Mouse (Mus musculus): ENCODE data around the gene Zfp775.

The Zfp775 gene

DNA sequence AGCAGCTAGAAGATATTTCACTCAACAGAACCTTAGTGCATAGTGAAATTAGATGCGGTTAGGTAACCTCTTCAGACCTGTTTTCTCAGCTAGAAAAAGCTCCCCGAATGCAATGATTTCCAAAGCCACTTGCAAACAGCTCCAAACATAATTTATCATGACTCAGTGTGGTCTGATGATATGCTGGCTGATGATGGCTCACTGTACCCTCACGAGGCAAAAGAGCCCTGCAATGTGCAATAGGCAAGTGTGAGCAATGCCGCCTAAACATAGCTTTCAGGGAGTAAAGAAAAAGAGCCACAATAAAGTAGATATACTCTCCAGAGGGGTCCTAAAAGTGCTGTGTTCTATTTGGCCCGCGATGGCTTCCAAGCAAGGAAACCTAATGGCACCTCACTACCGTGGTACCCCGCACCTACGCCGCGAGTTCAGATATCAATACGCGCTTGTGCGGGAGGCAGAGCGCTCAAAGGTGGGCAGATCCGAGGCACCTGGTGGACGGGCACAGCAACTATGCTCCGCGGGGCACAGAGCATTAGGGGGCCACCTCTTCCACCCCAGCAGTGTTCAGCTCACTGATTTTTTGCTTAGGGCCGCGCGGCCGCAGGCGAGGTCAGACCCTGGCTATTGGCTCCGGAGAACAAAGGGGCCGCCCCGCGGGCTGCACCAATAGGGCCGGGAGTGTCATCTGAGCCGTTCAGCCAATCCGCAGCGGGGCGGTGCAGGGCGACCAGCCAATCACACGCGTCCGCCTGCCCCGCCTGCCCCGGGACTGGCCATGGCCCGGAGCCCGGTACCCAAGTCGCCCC lies at the start of gene Zfp775:
Gene Zfp775 (plus strand): TSS at position 793 of the 809 bp plus-strand sequence.
- DNase-seq: peak; percentile 96

DNA sequence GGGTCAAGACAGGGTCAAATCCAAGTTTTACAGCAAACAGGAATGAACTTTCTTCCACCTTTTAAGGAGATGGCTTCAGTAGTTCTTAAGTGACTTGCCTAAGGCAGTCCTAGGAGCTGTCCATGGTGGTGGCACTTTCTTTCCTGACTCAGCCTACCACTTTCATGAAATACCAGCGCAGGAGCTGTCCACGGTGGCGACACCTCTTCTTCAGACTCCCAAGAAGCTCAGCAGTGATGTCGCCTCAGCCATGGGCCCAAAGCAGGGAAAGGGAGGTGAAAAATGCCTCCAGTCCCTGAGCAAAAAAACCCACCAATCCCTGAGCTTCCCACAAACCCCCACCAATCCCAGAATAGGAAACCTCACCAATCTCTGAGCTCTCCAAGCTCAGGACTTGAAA lies 48.9 kb upstream of the Zfp775 start:
- DNase-seq: peak; percentile 37

DNA sequence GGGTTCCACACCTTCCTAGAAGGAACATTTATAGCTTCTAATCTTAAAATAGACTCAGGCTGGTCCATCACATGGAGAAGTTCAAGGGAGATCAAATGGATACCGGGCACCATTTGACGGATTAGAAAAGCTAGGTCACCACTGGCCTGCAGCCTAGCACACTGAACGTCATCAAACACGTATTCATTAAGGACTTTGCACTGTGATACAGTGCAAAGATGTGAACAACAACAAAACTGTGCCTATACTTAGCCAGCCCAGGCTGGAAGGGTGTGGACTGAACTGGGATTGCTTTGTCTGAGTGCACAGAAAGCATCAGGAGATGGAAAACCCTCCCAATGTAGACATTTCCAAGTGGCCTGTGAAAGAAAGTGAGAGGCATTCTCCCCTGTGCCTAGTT lies 48.0 kb upstream of the Zfp775 start:
- DNase-seq: no peak

DNA sequence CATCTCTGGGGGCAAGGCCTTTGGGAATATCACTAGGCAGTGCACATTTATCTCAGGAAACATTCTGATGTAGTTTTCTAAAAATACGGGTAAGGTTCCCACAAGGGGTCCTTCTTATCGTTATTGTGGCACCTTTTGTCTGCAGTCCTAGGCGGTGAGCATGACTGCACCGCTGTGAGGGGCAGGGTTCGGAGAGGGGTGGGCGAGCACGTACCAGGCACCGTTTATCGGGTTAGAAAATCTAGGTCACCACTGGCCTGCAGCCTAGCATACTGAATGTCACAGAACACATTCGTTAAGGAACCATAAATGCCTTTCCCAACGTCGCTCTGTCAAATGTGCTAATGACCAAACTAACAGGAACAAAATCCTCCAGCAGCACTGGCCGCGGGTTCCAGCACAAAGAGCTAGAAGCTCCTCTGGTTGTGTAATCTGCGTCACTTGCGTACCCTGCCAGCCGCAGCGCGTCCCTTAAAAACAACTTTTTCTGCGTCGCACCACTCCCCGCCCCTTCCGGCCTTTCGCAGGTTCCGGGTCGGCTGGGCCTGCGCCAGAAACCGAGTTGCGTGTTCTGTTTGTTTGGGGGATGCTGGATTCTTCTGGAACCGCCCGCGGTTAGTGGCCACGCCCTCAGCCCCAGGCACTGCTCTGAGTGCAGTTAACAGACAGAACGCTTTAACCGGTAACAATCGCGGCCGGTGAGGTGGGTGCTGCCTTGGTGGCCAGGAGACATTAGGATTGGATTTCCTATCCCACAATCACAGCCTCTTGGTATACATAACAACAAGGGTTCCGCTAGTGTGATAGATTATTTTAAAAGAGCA lies 47.4 kb upstream of the Zfp775 start, which contains the start of gene Lrrc61:
Gene Lrrc61 (plus strand): TSS at position 517 of the 824 bp plus-strand sequence.
- peak; percentile 99 for DNase-seq

DNA sequence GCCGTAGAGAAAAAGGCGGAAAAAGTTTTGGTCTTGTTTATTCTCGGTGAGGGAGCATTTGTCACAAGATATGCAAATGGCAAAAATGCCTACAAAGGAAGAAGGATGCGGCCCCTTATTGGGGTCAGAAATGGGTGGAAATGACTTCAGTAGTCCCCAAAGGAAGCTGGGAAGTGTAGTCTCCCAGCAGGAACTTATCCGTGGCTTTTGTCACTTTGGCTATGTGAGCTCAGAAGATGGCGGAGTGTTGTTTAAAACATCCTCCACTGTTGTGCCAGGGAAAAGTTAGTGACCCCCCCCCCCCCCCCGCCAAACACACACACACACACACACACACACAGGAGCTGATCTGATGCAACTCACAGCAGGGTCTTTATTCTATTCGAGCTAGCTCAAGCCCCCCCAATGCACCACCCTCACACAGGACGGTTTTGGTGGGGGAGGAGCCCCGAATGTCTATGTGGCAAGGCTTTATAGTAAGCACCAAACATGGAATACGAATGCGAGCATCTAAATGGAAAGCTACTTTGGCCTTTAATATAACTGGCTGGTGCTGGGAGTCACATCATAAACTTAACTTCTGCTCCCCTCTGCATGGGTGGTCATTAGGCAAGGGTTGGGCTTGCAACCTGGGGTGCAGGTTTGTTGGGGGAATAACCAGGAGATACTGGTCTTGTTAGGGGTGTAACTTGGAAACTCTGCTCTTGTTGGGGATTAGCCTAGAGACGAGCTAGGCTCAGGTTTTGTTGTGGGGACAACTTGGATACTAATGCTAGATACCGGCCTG lies 46.6 kb upstream of the Zfp775 start:
- DNase-seq: peak; percentile 60

DNA sequence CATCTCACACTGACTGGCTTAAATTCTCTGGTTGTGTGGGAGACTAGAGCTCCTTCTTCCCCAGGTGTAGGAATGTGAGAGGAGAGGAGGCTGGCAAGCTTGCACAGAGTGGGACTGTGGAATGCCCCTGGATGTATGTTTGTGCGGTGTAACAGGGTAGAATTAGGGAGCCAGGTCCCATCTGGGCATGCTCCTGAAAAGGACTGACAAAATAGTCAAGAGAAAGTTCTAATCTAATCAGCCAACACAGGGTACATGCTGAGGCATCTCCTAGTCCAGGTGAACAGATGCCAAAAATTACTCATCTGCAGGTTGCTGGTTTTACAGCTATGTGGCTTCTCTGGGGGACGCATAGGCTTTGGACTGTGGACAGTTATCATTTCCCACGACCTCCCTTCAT lies 45.9 kb upstream of the Zfp775 start:
- no peak for DNase-seq

DNA sequence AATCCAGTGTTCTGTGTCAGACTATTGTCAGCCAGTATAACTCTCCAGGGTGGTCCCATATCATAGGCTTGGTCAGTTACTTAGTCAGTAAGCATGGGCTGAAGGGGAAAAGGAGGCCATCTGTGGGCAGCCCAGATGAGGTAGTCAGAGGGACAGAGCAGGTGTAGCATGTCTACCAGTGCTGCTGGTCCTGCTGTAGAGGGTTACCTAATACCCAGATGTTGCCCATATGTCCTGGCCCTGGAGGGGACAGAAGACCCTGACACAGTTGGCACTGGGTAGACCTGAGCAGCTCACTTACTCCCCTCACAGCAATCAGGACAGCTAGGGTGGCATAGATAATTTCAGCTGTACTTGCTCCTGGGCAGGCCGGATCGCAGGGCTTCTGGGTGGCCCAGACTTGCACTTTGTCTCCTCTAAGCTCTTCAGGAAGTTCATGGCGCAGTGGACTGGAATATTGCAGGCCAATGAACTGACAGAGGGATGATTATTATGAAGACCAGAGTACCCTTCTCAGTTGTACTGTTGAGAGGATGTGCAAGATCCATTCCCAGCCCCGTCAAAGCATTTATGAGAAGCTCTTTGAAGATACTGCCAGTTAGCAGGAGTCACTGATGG lies 36.1 kb upstream of the Zfp775 start:
- DNase-seq: no peak

DNA sequence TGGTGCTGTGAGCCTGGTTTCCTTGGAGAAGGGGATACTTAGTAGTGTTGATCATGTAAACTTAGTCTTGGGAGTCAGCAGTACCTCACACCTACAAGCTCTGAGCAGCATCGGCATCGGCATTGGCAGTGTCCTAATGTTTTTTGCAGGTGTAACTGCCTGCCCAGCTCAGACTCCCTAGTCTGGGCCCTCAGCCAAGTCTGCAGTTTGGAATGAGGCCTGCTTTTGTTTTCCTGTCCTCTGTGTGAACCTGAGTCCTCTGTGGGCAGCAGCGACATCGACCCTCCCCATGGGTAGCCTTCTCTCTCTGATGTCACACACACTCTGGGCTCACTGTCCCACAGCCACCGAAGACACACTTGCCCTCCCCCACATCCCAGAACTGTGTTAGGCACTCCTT lies 35.6 kb upstream of the Zfp775 start:
- peak; percentile 49 for DNase-seq

DNA sequence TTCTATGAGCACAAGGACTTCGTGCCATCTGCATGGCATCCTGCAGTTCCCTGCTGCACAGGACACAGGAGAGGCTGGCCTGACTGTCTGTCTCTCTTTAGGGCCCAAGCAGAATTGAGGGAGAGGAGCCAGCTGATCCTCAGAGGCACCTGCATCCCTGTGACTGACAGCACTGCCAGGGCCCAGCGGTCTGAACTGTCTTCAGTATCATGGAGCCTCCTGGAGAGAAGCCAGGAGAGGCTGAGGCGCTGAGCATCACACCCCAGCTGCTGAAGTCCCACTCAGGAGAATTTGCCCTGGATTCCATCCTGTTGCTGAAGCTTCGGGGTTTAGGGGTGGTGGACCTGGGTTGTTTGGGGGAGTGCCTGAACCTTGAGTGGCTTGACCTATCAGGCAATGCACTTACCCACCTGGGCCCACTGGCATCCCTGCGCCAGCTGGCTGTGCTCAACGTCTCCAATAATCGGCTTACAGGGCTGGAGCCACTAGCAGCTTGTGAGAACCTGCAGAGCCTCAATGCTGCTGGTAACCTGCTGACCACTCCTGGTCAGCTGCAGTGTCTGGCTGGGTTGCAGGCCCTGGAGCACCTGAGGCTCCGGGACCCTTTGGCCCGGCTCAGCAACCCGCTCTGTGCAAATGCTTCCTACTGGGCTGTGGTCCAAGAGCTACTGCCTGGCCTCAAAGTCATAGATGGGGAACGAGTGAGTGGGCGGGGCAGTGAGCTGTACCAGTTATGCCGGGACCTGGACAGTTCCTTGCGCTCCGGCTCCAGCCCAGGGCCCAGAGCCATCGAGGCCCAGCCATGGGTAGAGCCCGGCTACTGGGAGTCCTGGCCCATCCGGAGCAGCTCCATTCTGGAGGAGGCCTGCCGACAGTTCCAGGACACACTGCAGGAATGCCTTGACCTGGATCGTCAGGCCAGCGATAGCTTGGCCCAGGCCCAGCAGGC lies 33.6 kb upstream of the Zfp775 start:
- DNase-seq: peak; percentile 37

DNA sequence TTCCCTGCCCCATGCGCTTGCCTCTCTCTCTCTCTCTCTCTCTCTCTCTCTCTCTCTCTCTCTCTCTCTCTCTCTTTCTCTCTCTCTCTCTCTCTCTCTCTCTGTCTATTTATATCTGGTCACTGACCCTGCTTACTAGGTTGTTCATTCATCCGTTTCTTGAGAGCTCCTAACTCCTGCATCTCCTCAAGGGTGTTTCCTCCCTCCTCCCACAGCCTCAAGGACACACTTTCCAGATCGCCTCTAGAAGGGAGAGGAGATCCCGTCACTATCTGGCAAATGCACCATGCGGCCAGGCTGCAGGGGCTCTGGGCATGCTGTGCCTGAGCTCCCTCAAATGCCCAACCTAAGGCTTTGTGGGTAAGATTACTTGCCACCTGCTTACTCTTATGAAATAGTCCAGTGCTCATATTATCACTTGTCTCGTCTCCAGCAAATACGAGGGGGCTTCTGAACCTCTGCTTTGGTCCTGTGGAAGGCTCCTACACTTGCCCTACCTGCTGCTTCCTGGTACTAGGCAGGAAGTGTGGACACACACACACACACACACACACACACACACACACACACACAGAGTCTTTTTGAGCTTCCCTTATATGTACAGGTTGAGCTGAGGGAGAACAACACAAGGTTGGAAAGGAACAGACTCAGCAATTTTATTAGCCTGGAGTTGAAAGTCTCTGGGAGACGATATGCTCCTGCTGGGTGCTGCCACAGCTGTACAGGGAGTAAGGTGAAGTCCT lies 32.6 kb upstream of the Zfp775 start:
- DNase-seq: no peak

DNA sequence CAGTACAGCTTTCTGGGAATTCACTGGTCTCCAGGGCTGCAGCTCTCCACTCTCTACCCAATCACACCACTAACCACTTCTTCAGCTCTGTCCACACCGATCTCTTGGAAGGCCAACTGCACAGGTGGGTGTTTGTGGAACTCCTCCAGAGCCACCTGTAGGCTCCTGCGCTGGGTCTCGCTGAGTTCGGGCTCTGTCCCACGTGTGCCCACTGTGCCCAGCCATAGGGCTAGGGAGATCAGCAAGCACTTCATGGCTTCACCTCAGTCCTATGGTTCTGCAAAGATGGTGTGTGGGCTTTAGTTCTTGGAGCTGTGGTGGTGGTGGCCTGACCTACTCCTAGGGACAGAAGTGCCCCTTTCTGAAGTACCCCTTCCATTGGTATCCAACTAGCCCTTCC lies 29.8 kb upstream of the Zfp775 start:
- DNase-seq: no peak

DNA sequence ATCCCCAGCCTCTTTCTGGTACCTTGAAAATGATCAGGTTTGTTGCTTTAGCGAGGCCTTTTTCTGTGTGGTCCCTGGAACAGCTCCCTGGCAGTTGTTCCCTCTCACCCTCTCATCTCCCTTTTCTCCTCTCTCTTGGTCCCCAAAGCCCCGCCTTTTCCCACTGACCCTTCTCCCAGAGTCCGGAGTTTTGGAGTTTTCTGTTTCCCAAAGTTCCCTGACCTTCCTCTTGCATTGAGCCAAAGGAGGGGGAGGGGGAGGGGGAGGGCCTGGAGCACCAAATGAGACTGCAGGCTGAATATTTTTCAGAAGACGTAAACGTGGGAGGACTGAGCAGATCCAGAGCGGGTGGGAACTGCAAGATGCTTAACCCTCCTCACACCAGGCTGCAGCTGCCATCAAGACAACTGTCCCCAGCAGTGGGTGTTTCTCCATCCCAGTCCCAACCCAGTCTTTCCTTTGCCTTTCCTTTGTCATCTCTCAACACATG lies 29.2 kb upstream of the Zfp775 start, which contains the start of gene Rarres2:
Gene Rarres2 (minus strand): TSS at position 218 of the 490 bp plus-strand sequence.
- DNase-seq: peak; percentile 60

DNA sequence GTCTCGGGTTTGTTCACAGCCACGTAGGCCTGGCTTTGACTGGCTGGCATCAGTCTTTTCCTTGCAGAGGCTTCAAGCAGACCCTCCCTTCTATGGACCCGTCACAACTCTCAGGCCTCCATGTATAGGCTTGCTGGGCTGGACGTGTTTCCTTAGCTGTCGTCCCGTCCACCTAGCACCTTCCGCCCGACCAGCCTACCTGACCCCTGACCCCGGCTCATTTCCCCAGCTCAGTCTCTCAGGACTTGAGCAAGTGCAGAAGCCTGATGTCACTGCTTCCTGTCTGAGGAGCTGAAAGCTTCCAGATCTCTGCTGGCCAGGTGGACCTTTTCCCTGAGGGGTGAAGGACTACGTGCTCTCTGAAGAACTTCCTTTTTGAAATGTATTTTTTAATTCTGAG lies 28.6 kb upstream of the Zfp775 start:
- peak; percentile 17 for DNase-seq

DNA sequence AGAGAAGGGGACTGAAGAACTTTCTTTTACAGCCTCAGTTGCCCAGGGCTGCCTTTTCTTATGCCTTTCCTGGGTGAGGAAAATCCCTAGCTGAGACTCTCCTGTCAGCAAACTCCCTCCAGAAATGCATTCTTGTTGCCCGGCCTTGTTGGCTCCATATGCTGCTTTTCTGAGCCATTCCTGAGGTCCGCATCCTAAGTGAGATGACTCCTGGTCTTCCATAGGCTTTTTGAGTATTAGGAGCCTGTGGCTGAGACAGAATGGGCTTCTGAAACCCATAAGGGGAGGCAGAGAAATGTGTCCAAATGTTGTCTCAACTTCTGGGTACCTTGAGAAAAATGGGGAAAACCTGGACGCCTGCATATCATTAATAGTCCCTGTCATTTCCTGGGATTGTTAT lies 27.9 kb upstream of the Zfp775 start:
- DNase-seq: no peak

DNA sequence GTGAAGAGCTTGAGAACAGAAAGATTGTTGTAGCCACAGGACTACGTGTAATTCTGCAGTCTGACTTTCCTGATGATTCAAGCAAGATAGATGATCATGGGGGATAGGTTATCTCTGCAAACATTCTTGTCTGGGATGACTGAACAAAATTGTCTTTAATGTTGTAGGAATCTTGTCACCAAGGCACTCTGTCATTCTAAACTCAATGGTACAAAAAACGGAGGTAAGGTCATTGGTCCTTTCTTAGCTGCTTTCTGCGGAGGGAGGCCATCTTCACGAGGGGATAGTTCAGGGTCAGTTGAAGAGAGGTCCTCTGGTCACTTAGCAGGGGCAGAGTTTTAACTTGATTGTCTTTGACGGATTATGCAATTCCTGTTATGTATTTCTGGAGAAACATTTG lies 23.1 kb upstream of the Zfp775 start:
- DNase-seq: no peak

DNA sequence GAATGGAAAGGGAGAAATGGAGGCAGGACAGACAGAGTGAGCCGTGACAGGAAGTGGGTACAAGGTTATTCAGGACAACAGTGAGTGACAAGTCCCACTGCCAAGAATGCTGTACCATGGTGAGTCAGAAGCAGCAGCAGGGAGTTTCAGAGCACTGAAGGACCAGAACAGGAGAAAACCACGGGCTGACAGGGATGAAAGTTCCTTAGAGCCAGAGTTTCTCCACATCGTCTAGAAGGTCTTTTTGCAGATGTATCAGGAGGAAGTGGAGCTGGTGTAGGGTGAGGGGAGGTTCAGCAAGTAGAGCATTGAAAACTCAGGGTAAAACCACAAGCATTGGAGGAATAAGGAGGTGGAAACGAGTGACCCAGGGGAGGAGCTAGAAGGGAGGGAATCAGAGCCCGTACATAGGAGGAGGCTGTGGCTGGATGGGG lies 22.6 kb upstream of the Zfp775 start:
- no peak for DNase-seq

DNA sequence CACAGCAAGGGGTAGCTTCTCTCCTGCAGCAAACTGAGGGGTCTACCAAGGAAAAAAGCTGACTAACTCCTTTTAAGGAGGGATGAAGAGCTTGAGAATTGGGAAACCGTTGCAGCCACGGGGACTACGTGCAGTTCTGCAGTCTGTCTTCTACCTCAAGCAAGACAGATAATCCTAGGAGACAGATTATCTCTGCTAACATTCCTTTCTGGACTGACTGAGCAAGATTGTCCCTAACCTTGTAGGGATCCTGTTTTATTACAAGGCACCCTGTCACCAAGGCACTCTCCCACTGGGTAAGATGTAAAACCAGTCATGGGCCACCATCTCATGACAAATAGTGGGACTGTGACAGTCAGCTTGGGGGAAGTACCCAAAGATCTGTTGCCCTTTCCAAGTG lies 20.6 kb upstream of the Zfp775 start:
- DNase-seq: no peak

DNA sequence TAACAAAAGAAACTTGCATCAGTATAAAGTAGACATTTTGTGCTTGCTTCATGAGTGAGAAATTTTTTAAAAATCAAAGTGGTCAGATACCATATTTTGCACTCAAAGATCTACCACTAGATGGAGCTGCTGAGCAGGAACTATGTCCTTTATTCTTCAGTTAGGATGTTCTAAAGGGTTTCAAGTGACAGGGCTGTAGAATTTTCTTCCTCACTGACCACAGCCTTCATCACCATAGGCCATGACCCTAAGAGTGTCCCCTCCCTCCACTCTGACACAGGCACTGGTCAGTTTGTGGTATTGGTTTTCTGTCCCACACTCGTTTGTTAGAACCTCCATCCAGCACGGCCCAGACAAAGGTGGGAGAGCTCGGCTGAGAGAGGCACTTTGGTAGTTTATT lies 19.8 kb upstream of the Zfp775 start:
- peak; percentile 65 for DNase-seq

DNA sequence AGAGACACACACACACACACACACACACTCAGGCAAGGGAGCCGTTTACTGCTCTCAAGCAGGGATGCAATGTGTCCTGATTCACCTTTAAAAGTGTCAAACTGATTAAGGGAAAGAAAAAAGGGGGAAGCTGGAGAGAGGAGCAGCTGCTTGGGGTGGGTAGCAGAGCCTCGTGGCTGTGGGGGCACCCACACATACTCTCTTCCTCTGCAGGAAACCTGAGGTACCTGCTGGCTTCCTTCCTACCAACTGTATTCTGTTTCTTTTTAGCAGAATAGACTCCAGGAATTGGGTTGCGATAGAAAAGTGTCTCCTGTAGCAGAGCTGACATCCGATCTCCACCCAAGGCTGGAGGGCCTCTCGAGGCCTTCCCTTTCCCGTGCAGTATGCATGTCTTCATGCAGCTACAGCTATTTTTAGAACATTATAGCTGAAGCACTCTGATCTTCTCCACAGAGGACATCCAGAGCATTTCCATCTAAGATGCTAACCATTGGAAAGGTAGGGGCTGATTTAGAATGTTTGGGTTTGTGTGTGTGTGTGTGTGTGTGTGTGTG lies 12.6 kb upstream of the Zfp775 start, which contains the start of gene Gm45021:
Gene Gm45021 (plus strand): TSS at position 417 of the 557 bp plus-strand sequence.
- DNase-seq: no peak

DNA sequence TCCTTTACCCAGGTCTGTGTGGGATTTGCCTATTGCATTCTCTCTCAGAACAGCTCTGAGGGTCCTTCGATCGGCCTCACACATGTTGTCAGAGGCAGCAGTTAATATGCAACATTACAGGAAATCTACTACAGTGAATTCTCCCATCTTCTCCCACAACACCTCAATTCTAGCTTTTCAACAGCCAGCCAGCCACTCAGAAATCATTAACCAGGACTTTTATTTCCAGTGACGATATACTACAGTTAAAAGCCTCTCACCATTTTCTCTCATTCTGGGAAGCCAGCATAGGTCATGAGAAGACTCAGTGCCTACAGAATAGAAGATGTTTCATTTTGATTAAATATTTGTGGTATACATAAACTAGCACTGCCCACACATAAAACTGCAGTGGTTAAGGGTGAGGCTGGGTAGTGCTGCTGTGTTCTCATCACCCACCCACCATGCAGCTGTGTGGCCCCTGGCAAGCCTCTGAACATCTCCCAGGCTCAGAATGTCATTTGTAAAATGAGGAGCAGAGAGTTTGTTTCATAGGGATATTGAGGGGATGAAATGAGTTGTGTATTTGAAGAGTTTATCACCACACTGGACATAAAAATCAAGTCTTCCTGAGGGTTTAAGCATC lies 10.5 kb upstream of the Zfp775 start:
- no peak for DNase-seq
